Comparison of ENCODE assay signal across 17 mouse cellular contexts in the genomic region with DNA sequence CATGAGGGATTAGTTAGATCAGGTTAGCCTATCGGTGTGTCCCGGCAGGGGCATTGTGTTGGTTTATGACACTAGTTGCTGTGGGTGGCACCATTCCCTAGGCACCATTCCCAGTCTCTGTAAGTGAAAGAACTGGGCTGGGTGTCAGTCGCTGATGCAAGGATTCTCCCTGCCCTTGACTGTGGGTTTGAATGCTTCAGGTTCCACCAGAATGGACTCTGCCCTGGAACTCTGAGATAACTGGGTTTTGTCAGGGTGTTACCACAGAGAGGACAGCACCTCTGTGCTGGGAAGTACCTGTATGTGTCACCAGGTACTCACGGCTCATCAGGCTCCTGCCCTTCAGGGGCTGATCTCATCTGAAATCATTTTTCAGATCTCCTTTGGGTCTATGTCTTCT. TPM values are rescaled to one million over a fixed set of nuclear protein-coding genes. Genes with fewer than 3 reads are reported as not detected.
DNase-seq lines count a peak whose midpoint lies in the region; ATAC-seq lines count a peak whose summit lies in the region.
"Had no signal": no experiment of that assay in that cellular context is flagged by ENCODE, and none has a peak within 500 bp of the region (broad histone marks: within the 10 kb centered on the region; RNA-seq: fewer than 3 reads in every experiment).

No protein-coding gene starts in this region.

- WGBS in heart, embryonic 15.5 days, result 85% methylated on average over 4 of the region's 4 CpGs
- WGBS in heart, embryonic 11.5 days (ENCODE audit: insufficient replicate concordance), result 85% methylated on average over 4 of the region's 4 CpGs
- 89% methylated on average over 4 of the region's 4 CpGs for WGBS in kidney, embryonic 16.5 days
- 88% methylated on average over 4 of the region's 4 CpGs for WGBS in stomach, embryonic 16.5 days

- peak overlapping the region; percentile 66 for H3K27ac ChIP-seq in heart, embryonic 15.5 days
- no peak overlapping the region for H3K27ac ChIP-seq in heart, embryonic 11.5 days (ENCODE audit: low read depth, low read length)
- peak overlapping the region; percentile 83 for H3K27ac ChIP-seq in kidney, embryonic 16.5 days (ENCODE audit: low read length)
- H3K27ac ChIP-seq in brown adipose tissue, adult 24 weeks (replicated peaks; ENCODE audit: low read depth, low read length), result 0 out of 2 replicates have a peak overlapping the region, but pooled peaks have one; percentile 23
- H3K27ac ChIP-seq in stomach, embryonic 16.5 days (ENCODE audit: low read length), result peak overlapping the region; percentile 48
- H3K27ac ChIP-seq: forebrain, embryonic 12.5 days; liver, embryonic 15.5 days; midbrain, embryonic 12.5 days; neural tube, embryonic 12.5 days had no signal

- H3K4me2 ChIP-seq in heart, embryonic 15.5 days, result peak overlapping the region; percentile 48
- no peak overlapping the region for H3K4me2 ChIP-seq in heart, embryonic 11.5 days
- no peak overlapping the region for H3K4me2 ChIP-seq in kidney, embryonic 16.5 days (replicated peaks; ENCODE audit: low read depth, low read length)
- no peak overlapping the region for H3K4me2 ChIP-seq in stomach, embryonic 16.5 days (ENCODE audit: low read depth, low read length)
- H3K4me2 ChIP-seq: forebrain, embryonic 12.5 days; liver, embryonic 15.5 days; midbrain, embryonic 12.5 days; neural tube, embryonic 12.5 days had no signal

- H3K9me3 ChIP-seq in heart, embryonic 15.5 days (replicated peaks), result no peaks in the 10 kb centered on the region
- H3K9me3 ChIP-seq in heart, embryonic 11.5 days (replicated peaks; ENCODE audit: control insufficient read depth, low read length), result no peaks in the 10 kb centered on the region
- H3K9me3 ChIP-seq in kidney, embryonic 16.5 days (ENCODE audit: low read length), result no peaks in the 10 kb centered on the region
- H3K9me3 ChIP-seq in stomach, embryonic 16.5 days (replicated peaks; ENCODE audit: control insufficient read depth, low read length), result no peaks in the 10 kb centered on the region
- H3K9me3 ChIP-seq: forebrain, embryonic 12.5 days; liver, embryonic 15.5 days; midbrain, embryonic 12.5 days; neural tube, embryonic 12.5 days had no signal

- no peaks in the 10 kb centered on the region for H3K36me3 ChIP-seq in heart, embryonic 15.5 days
- H3K36me3 ChIP-seq in heart, embryonic 11.5 days (ENCODE audit: control insufficient read depth, insufficient read depth, low read length), result no peaks in the 10 kb centered on the region
- H3K36me3 ChIP-seq in kidney, embryonic 16.5 days (ENCODE audit: insufficient read depth, low read length), result 0 out of 2 replicates have a peak, but pooled peaks cover 2% of the 10 kb centered on the region
- H3K36me3 ChIP-seq in stomach, embryonic 16.5 days (ENCODE audit: control insufficient read depth, insufficient read depth, low read length), result no peaks in the 10 kb centered on the region
- H3K36me3 ChIP-seq: forebrain, embryonic 12.5 days; liver, embryonic 15.5 days; midbrain, embryonic 12.5 days; neural tube, embryonic 12.5 days had no signal

- no peak for ATAC-seq in heart, embryonic 15.5 days (replicated peaks; ENCODE audit: insufficient number of reproducible peaks, insufficient read depth, low FRiP score, low read depth)
- ATAC-seq in heart, embryonic 11.5 days (replicated peaks; ENCODE audit: insufficient number of reproducible peaks, low FRiP score, low TSS enrichment), result no peak
- no peak for ATAC-seq in kidney, embryonic 16.5 days (ENCODE audit: low FRiP score, low TSS enrichment)
- ATAC-seq in stomach, embryonic 16.5 days (ENCODE audit: insufficient read depth, low FRiP score), result no peak

- no peak overlapping the region for H3K9ac ChIP-seq in heart, embryonic 15.5 days
- H3K9ac ChIP-seq in heart, embryonic 11.5 days (ENCODE audit: low read depth, low read length), result no peak overlapping the region
- H3K9ac ChIP-seq in kidney, embryonic 16.5 days (replicated peaks; ENCODE audit: low read length), result no peak overlapping the region
- no peak overlapping the region for H3K9ac ChIP-seq in stomach, embryonic 16.5 days (ENCODE audit: low read length)
- H3K9ac ChIP-seq: forebrain, embryonic 12.5 days; liver, embryonic 15.5 days; midbrain, embryonic 12.5 days; neural tube, embryonic 12.5 days had no signal

- H3K4me3 ChIP-seq in heart, embryonic 15.5 days, result no peak overlapping the region
- no peak overlapping the region for H3K4me3 ChIP-seq in heart, embryonic 11.5 days (ENCODE audit: low read depth, low read length)
- H3K4me3 ChIP-seq in kidney, embryonic 16.5 days (ENCODE audit: low read length), result no peak overlapping the region
- no peak overlapping the region for H3K4me3 ChIP-seq in brown adipose tissue, adult 24 weeks (ENCODE audit: insufficient read depth, low read depth, low read length)
- H3K4me3 ChIP-seq in stomach, embryonic 16.5 days (replicated peaks; ENCODE audit: low read length), result no peak overlapping the region
- H3K4me3 ChIP-seq: forebrain, embryonic 12.5 days; liver, embryonic 15.5 days; midbrain, embryonic 12.5 days; neural tube, embryonic 12.5 days had no signal

- no peak for DNase-seq in kidney, adult 18-20 months
- DNase-seq in adrenal gland, adult 18-20 months (ENCODE audit: low spot score in 2 of 2), result no peak
- DNase-seq: adrenal gland, adult 2 months; B cell, adult 2 months; cerebellum, adult 9-10 months; gastrocnemius, postnatal 10 days; lung, postnatal 10 days; thymus, adult 18-20 months had no signal

- H3K27me3 ChIP-seq in heart, embryonic 15.5 days, result no peaks in the 10 kb centered on the region
- H3K27me3 ChIP-seq in heart, embryonic 11.5 days (ENCODE audit: control insufficient read depth, insufficient read depth, low read length), result no peaks in the 10 kb centered on the region
- H3K27me3 ChIP-seq in kidney, embryonic 16.5 days (ENCODE audit: insufficient read depth, low read length), result no peaks in the 10 kb centered on the region
- no peaks in the 10 kb centered on the region for H3K27me3 ChIP-seq in stomach, embryonic 16.5 days (ENCODE audit: control insufficient read depth, insufficient read depth, low read length)
- H3K27me3 ChIP-seq: forebrain, embryonic 12.5 days; liver, embryonic 15.5 days; midbrain, embryonic 12.5 days; neural tube, embryonic 12.5 days had no signal

- peaks cover 44% of the 10 kb centered on the region for H3K4me1 ChIP-seq in heart, embryonic 15.5 days (replicated peaks)
- peaks cover 22% of the 10 kb centered on the region for H3K4me1 ChIP-seq in heart, embryonic 11.5 days (ENCODE audit: control insufficient read depth, insufficient read depth, low read length)
- peaks cover 47% of the 10 kb centered on the region for H3K4me1 ChIP-seq in kidney, embryonic 16.5 days (ENCODE audit: insufficient read depth, low read length)
- H3K4me1 ChIP-seq in brown adipose tissue, adult 24 weeks (ENCODE audit: control insufficient read depth, insufficient read depth, insufficient read length, low read length), result peaks cover 16% of the 10 kb centered on the region
- peaks cover 14% of the 10 kb centered on the region for H3K4me1 ChIP-seq in stomach, embryonic 16.5 days (ENCODE audit: control insufficient read depth, insufficient read depth, low read length)
- H3K4me1 ChIP-seq: midbrain, embryonic 12.5 days had no signal

RNA-seq across cellular contexts. Expression of a gene that starts 21.7 kb away (rescaled TPM):
- 7.0 and 10.2 TPM in 2 replicates for polyA plus RNA-seq in heart, embryonic 15.5 days (2015; fragmentation: Nextera tagmentation; extraction: Ambion mirVana)
- 10.1 and 11.7 TPM in 2 replicates for polyA plus RNA-seq in heart, embryonic 11.5 days (2014; fragmentation: Nextera tagmentation; extraction: Ambion mirVana)
- polyA plus RNA-seq in kidney, embryonic 16.5 days (2015; fragmentation: Nextera tagmentation; extraction: Ambion mirVana), result 16.1 and 17.0 TPM in 2 replicates
- 10.1 and 14.1 TPM in 2 replicates for polyA plus RNA-seq in brown adipose tissue, adult 24 weeks (2012; ENCODE audit: insufficient read depth, insufficient read length, missing spikeins)
- polyA plus RNA-seq in stomach, embryonic 16.5 days (2015; fragmentation: Nextera tagmentation; extraction: Ambion mirVana), result 8.4 and 8.7 TPM in 2 replicates
- total RNA-seq in adrenal gland, adult 18-20 months (2021), result 10 to 100 TPM; 13.5 to 19.8 TPM
